Mouse (Mus musculus): ENCODE measurements at regions not wholly inside any gene's neighbourhood (a gene's known extent, or its start where the extent isn't known, plus 50 kb on each side); places are given as distances from the start of the nearest gene placed in this dataset.

DNA sequence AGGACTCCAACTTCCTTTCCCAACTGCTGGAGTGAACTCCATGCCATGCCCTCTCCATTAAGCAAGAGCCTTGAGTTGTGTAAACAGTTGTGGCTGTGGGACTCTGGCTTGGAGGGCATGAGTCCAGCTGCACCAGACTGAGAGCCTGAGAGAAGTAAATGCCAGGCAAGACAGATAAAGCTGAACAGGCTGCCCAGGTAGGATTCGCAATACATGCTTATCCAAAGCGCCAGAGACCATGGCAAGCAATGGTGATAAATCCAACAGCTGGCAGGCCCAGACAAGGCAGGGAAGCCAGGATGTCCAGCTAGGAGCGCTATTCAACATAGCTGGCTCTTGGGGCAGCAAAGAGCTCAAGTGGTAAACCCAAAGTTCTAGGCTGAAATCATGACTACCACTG, 163.1 kb upstream of the Kdm8 start:
- Histone ChIP-seq H3K27me3 (ENCODE audit: control insufficient read depth, insufficient read depth, low read length) (no peaks in the 10 kb centered on the region), H3K4me1 (ENCODE audit: control insufficient read depth, insufficient read depth, low read length) (no peaks in the 10 kb centered on the region), H3K27ac (ENCODE audit: control insufficient read depth, insufficient read depth, low read depth, low read length) (no peak overlapping the region), H3K36me3 (ENCODE audit: control insufficient read depth, insufficient read depth, low read length) (no peaks in the 10 kb centered on the region), H3K4me3 (ENCODE audit: control insufficient read depth, low read depth, low read length) (no peak overlapping the region)
- no peak for TF ChIP-seq CTCF (IDR thresholded peaks at IDR 0.05; ENCODE audit: control insufficient read depth, insufficient read depth, insufficient replicate concordance, low read depth, low read length)
- no peak for TF ChIP-seq POLR2A (IDR thresholded peaks at IDR 0.05; ENCODE audit: control insufficient read depth, low read depth, low read length)

DNA sequence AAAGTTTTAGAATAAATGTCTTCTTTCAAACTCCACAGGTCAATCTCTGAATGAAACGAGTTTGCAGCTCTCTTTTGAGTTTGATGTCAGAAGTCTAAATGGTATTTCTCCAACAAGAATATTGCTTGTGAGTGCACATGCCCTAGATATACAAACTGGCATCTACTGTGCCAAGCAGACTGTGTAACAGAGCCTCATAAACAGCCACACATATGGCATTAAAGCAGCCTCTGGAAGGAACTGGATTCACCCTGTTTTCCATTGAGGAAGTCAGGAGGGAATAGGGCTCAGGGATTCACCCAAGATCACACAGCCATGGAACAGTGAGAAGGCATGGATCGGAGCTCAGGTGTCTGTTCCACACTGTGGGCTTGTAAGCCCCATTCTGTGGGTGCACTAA, 149.2 kb upstream of the Kdm8 start:
- no peak for TF ChIP-seq CTCF (IDR thresholded peaks at IDR 0.05; ENCODE audit: control insufficient read depth, insufficient read depth, insufficient replicate concordance, low read depth, low read length)
- TF ChIP-seq POLR2A (IDR thresholded peaks at IDR 0.05; ENCODE audit: control insufficient read depth, low read depth, low read length), result no peak
- Histone ChIP-seq H3K27me3 (ENCODE audit: control insufficient read depth, insufficient read depth, low read length) (no peaks in the 10 kb centered on the region), H3K4me3 (ENCODE audit: control insufficient read depth, low read depth, low read length) (no peak overlapping the region), H3K4me1 (ENCODE audit: control insufficient read depth, insufficient read depth, low read length) (no peaks in the 10 kb centered on the region), H3K36me3 (ENCODE audit: control insufficient read depth, insufficient read depth, low read length) (no peaks in the 10 kb centered on the region), H3K27ac (ENCODE audit: control insufficient read depth, insufficient read depth, low read depth, low read length) (no peak overlapping the region)

DNA sequence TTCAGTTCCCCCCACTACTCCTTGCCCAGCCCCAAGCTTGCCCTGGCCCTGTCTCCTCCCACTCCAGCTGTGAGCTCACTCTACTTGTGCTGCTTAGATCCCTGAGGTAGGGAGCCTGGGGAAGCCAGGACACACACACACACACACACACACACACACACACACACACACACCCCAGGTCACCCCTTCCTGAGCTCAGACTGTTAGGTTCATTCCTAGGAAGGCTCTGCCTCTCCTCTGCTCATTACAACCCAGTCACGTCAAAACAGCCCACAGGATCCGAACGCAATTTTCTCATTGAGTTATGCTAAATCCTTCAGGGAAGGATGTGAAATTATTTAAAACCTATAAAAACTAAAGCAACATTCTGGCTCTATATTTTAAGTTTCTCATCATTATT, 136.0 kb upstream of the Kdm8 start:
- Histone ChIP-seq H3K27ac (ENCODE audit: control insufficient read depth, insufficient read depth, low read depth, low read length) (no peak overlapping the region), H3K4me1 (ENCODE audit: control insufficient read depth, insufficient read depth, low read length) (no peaks in the 10 kb centered on the region), H3K27me3 (ENCODE audit: control insufficient read depth, insufficient read depth, low read length) (no peaks in the 10 kb centered on the region), H3K36me3 (ENCODE audit: control insufficient read depth, insufficient read depth, low read length) (no peaks in the 10 kb centered on the region), H3K4me3 (ENCODE audit: control insufficient read depth, low read depth, low read length) (no peak overlapping the region)
- TF ChIP-seq CTCF (IDR thresholded peaks at IDR 0.05; ENCODE audit: control insufficient read depth, insufficient read depth, insufficient replicate concordance, low read depth, low read length), result no peak
- no peak for TF ChIP-seq POLR2A (IDR thresholded peaks at IDR 0.05; ENCODE audit: control insufficient read depth, low read depth, low read length)

DNA sequence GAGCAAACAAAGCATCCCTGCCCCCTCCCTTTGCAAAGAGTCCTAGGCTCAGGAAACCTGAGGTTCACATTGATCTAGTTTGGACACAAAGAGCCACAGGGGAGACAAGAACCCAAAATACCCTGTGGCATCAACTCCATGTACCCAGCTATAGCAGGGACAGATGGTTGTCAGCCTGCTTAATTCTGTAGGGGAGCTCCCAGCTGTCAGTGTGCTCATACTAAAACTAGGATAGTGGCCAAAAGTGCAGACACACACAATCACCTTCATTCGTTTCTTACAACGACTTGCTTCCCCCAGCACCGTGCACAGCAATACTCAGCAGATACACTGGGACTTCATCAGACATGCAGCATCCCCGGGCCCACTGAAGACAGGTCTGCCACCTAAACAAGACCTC, 133.5 kb upstream of the Kdm8 start:
- no peak for TF ChIP-seq POLR2A (IDR thresholded peaks at IDR 0.05; ENCODE audit: control insufficient read depth, low read depth, low read length)
- TF ChIP-seq CTCF (IDR thresholded peaks at IDR 0.05; ENCODE audit: control insufficient read depth, insufficient read depth, insufficient replicate concordance, low read depth, low read length), result no peak
- H3K36me3 ChIP-seq (ENCODE audit: control insufficient read depth, insufficient read depth, low read length), result no peaks in the 10 kb centered on the region
- H3K4me1 ChIP-seq (ENCODE audit: control insufficient read depth, insufficient read depth, low read length), result no peaks in the 10 kb centered on the region
- no peak overlapping the region for H3K4me3 ChIP-seq (ENCODE audit: control insufficient read depth, low read depth, low read length)
- H3K27me3 ChIP-seq (ENCODE audit: control insufficient read depth, insufficient read depth, low read length), result no peaks in the 10 kb centered on the region
- no peak overlapping the region for H3K27ac ChIP-seq (ENCODE audit: control insufficient read depth, insufficient read depth, low read depth, low read length)

DNA sequence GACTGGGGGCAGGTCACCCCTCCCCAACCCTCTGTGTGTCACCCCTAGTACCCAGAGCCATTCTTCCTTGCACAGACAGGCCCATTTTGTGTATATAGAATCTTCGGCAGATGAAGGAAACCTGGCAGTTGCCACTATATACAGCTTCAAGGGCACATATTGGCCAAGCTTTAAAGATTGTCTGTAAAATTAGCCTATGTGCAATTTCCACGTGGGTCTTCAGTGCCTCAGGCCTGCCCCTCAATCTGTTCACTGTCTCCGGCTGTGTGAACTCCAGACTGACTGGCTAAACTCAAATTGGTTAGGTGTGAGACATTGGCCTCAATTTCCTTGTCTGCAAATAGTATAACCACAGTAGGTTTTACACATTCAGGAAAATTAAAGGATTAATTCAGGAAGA, 130.9 kb upstream of the Kdm8 start:
- H3K4me1 ChIP-seq (ENCODE audit: control insufficient read depth, insufficient read depth, low read length), result no peaks in the 10 kb centered on the region
- H3K36me3 ChIP-seq (ENCODE audit: control insufficient read depth, insufficient read depth, low read length), result no peaks in the 10 kb centered on the region
- no peaks in the 10 kb centered on the region for H3K27me3 ChIP-seq (ENCODE audit: control insufficient read depth, insufficient read depth, low read length)
- H3K27ac ChIP-seq (ENCODE audit: control insufficient read depth, insufficient read depth, low read depth, low read length), result no peak overlapping the region
- TF ChIP-seq POLR2A (IDR thresholded peaks at IDR 0.05; ENCODE audit: control insufficient read depth, low read depth, low read length), result no peak
- TF ChIP-seq CTCF (IDR thresholded peaks at IDR 0.05; ENCODE audit: control insufficient read depth, insufficient read depth, insufficient replicate concordance, low read depth, low read length), result no peak
- no peak overlapping the region for H3K4me3 ChIP-seq (ENCODE audit: control insufficient read depth, low read depth, low read length)

DNA sequence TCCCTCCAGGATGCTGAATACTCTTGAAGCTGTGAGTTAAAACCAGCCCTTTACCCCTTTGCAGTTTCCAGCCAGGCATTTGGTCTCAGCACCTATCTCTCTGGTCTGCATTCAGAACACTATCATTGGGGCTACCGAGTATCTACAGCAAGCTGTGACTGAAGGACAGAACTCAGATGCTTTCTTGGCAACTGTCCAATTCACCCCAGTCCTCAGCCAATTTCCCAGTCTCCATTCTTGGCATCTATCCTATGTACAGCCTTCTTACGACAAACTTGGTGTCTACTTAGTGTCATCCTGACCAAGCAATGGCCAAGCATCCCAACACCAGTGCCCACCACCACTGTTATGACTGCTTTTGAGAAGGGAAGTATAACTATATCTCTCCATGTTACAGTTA, 109.7 kb upstream of the Kdm8 start:
- no peaks in the 10 kb centered on the region for H3K36me3 ChIP-seq (ENCODE audit: control insufficient read depth, insufficient read depth, low read length)
- TF ChIP-seq POLR2A (IDR thresholded peaks at IDR 0.05; ENCODE audit: control insufficient read depth, low read depth, low read length) (no peak), CTCF (IDR thresholded peaks at IDR 0.05; ENCODE audit: control insufficient read depth, insufficient read depth, insufficient replicate concordance, low read depth, low read length) (no peak)
- H3K4me3 ChIP-seq (ENCODE audit: control insufficient read depth, low read depth, low read length), result no peak overlapping the region
- H3K4me1 ChIP-seq (ENCODE audit: control insufficient read depth, insufficient read depth, low read length), result no peaks in the 10 kb centered on the region
- no peak overlapping the region for H3K27ac ChIP-seq (ENCODE audit: control insufficient read depth, insufficient read depth, low read depth, low read length)
- no peaks in the 10 kb centered on the region for H3K27me3 ChIP-seq (ENCODE audit: control insufficient read depth, insufficient read depth, low read length)

DNA sequence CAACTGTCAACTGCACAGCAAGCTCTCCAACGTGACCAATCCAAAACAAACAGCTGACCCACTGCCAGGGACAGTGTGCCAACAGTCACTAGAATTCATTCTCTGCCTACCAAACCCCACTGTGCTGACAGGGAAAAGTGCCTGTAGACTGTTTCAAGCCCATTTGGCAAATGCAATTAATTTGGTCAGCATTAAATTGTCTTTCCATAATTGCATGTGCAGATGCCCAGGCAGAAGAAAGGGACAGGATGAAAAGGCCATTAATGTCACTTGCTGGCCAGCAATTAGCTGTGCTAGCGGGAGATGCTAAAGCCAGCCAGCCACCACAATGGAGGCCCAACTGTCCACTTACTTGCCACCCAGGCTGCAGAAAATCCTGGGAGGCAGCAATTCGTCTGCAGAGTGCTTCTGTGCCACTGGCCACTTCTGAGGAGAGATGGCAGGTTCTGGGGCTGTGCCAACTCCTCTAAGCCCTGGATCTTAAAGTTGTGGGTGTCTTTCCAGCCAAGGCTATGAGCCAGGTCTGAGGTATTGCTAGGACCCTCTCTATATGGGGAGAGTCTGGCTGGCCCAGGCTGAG, 108.8 kb upstream of the Kdm8 start:
- Histone ChIP-seq H3K4me1 (ENCODE audit: control insufficient read depth, insufficient read depth, low read length) (no peaks in the 10 kb centered on the region), H3K36me3 (ENCODE audit: control insufficient read depth, insufficient read depth, low read length) (no peaks in the 10 kb centered on the region), H3K4me3 (ENCODE audit: control insufficient read depth, low read depth, low read length) (no peak overlapping the region), H3K27ac (ENCODE audit: control insufficient read depth, insufficient read depth, low read depth, low read length) (no peak overlapping the region), H3K27me3 (ENCODE audit: control insufficient read depth, insufficient read depth, low read length) (no peaks in the 10 kb centered on the region)
- TF ChIP-seq POLR2A (IDR thresholded peaks at IDR 0.05; ENCODE audit: control insufficient read depth, low read depth, low read length) (no peak), CTCF (IDR thresholded peaks at IDR 0.05; ENCODE audit: control insufficient read depth, insufficient read depth, insufficient replicate concordance, low read depth, low read length) (no peak)

DNA sequence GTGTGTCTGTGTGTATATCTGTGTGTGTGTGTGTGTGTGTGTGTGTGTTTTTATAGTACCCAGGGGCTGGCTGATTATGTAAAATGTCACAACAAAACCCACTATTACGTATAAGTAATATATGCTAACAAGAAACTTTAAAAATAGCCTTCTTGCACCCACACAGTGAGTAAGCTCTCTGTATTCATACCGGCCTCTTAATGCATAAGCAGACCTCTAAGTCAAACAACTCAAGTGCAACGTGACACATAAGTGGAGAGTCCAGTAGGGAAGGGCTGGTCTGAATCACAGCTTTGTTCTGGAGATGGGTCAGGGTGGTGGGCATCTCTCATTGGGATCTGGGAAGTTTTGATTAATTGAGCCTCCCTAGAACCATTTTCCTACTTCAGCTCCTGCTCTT, 107.7 kb upstream of the Kdm8 start:
- H3K27me3 ChIP-seq (ENCODE audit: control insufficient read depth, insufficient read depth, low read length), result no peaks in the 10 kb centered on the region
- no peak for TF ChIP-seq POLR2A (IDR thresholded peaks at IDR 0.05; ENCODE audit: control insufficient read depth, low read depth, low read length)
- no peak for TF ChIP-seq CTCF (IDR thresholded peaks at IDR 0.05; ENCODE audit: control insufficient read depth, insufficient read depth, insufficient replicate concordance, low read depth, low read length)
- no peaks in the 10 kb centered on the region for H3K4me1 ChIP-seq (ENCODE audit: control insufficient read depth, insufficient read depth, low read length)
- H3K27ac ChIP-seq (ENCODE audit: control insufficient read depth, insufficient read depth, low read depth, low read length), result no peak overlapping the region
- H3K4me3 ChIP-seq (ENCODE audit: control insufficient read depth, low read depth, low read length), result no peak overlapping the region
- H3K36me3 ChIP-seq (ENCODE audit: control insufficient read depth, insufficient read depth, low read length), result no peaks in the 10 kb centered on the region
